Mouse (Mus musculus): ENCODE data around the gene Hoxa10.

The Hoxa10 gene

GRCm38 (mm10) chr6:52183311-52184080 is 57.2 kb downstream of the Hoxa10 start:
- DNase-seq (ENCODE audit: low spot score in 2 of 2): no peak

DNA sequence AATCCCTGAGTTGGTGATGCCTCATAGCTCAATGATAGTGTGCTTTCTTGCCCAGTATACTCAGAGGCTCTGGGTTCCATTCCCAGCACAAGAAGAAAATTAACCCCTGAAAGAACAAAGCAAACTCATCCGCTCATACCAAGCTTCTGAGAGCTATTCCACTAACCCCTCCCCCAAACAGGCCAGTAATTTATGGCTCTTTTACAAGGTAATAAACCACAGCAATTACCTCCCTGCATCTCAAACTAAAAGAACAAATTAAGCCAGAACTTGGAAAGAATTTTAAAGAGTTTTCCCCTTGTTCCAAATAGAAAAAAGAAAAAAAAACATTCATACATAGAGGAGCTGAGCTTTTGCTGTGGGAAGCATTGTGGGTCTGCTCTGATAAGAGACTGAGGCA is 57.9 kb downstream of the Hoxa10 start:
- DNase-seq (ENCODE audit: low spot score in 2 of 2): no peak

- DNase-seq (ENCODE audit: low spot score in 2 of 2): no peak
These were observed 58.6 kb downstream of the Hoxa10 start for GRCm38 (mm10) chr6:52182030-52182429.
